Mouse (Mus musculus) adrenal gland, postnatal 10 days (tissue): ENCODE measurements around the gene Rbm34. TPM values are rescaled to one million over a fixed set of nuclear protein-coding genes. Genes with fewer than 3 reads are reported as not detected.
"Not testable (repeated sequence)": the region's sequence is repeated elsewhere in the genome, so short reads cannot be mapped to it uniquely, and the experiment has no call there.

Experiments
- DNase-seq: peaks from one replicate; pipeline ENCODE4 v3.0.0; 2021; ENCODE audit warnings: mixed read lengths
- long read RNA-seq, 2 experiments: library from polyadenylated mRNA; stranded (forward); transcript quantifications; one replicate each; pipeline ENCODE4 v2.0.0; 2021
- total RNA-seq, 2 experiments: library from RNA; stranded (reverse); gene quantifications; 2 replicates each; pipeline ENCODE4 v1.2.3; 2021

Rbm34 gene
- total RNA-seq, result 10 to 100 TPM; 14.2 to 15.3 TPM
- long read RNA-seq, experiment 1, transcript Rbm34-201 (11 exons, 3,424 nt), result major isoform, 17 of 22 reads
- long read RNA-seq, experiment 1, partial matches to known transcripts, result 2 of 22 reads
- long read RNA-seq, experiment 1, other reads (novel, unspliced or antisense), result 0 of 22 reads
- long read RNA-seq, experiment 2, transcript Rbm34-201 (11 exons, 3,424 nt), result major isoform, 6 of 13 reads
- long read RNA-seq, experiment 2, partial matches to known transcripts, result 1 of 13 reads
- long read RNA-seq, experiment 2, other reads (novel, unspliced or antisense), result 2 of 13 reads

DNA sequence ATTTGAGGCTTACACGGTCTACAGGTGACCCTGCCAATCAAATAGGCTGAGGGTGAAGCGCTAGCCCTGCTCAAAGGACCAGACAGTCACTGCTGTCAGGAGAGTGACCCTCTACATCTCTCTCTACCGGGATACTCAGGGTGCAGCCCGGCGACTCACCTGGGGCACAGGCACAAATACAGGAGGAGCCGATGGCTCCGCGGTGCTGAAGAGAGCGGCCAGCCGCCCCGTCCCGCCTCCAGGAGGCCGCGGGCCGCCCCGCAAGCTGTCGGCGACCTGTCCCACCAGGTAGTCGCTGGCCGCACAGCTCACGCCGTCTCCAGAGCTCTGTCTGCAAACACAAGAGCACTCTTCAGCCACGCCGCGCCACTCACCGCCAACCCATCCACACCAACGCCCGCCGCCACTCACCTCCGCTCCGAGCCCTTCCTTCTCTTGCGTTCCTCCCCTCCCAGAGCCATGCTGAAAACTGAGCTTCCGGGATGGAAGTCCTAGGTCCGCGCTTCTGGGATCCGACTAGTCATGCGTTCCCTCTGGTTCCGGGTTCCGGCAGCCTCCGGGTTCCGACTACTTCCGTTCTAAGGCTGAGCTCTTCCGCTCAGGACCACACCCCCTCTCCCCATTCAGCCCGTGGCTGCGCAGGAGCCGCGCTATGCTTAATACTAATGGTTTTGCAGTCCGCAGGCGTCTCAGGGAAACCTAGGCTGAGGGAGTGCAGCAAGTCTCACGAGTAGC, at the start of gene Rbm34:
Gene Rbm34 (minus strand): TSS at position 493 of the 735 bp plus-strand sequence.
- peak; percentile 96 for DNase-seq

DNA sequence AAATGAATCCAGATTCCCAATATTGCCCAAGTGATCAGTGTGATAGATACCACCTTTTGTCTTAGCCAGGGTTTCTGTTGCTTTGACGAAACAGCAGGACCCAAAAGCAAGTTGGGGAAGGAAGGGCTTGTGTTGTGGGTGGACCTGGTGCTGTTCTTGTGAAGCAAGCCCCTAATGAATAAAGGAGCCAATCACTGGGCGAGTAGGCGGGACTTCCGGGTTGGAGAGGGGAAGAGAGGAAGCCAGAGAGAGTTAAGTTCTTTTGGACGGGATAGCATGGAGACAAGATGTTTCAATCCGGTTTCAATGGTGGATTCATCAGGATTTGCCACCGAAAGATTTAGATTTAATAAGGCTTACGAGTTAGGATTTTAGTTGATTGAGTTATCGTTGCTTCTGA, 40.8 kb upstream of the Rbm34 start:
- DNase-seq, result no peak

DNA sequence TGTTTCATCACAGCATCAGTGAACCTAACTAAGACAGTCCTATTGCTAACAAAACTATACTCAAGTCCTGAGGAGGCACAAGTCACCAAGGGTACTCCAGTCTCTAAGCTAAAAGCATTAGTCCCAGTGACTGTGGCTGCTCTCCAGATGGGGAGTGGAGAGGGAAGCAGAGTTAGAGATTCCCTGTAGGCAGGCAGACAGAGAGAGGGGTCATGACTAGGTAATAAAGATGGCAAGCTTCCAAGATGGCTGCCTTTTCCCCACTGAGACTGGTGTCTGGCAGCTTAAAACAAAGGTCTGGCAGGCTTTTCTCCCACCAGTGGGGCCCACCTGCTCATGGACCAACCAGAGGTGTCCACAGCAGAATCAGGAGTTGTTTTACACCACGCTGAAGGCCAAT, 23.6 kb upstream of the Rbm34 start:
- DNase-seq, result no peak

DNA sequence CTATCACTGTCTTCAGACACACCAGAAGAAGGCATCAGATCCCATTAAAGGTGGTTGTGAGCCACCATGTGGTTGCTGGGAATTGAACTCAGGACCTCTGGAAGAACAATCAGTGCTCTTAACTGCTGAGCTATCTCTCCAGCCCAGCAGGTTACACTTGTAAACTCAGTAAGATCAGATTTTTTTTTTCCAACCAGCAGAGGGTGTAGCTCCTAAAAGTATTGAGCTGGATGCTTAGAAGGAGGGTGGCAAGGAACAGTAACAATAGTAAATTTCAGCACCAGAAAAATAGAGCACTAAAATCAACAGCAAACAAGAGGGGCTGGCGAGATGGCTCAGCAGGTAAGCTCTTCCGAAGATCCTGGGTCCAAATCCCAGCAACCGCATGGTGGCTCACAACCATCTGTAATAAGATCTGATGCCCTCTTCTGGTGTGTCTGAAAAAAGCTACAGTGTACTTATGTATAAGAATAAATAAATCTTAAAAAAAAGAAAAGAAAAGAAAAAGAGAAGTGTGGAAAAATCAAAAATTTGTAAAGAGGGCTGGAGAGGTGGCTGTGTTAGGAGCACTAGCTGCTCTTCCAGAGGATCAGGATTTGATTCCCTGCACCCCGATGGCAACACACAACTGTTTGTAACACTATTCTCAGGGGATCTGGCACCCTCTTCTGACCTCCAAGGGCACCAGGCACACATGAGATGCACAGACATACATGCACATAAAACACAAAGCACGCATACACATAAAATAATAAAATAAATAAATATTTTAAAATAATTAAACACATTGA, 18.7 kb upstream of the Rbm34 start:
- no peak for DNase-seq

DNA sequence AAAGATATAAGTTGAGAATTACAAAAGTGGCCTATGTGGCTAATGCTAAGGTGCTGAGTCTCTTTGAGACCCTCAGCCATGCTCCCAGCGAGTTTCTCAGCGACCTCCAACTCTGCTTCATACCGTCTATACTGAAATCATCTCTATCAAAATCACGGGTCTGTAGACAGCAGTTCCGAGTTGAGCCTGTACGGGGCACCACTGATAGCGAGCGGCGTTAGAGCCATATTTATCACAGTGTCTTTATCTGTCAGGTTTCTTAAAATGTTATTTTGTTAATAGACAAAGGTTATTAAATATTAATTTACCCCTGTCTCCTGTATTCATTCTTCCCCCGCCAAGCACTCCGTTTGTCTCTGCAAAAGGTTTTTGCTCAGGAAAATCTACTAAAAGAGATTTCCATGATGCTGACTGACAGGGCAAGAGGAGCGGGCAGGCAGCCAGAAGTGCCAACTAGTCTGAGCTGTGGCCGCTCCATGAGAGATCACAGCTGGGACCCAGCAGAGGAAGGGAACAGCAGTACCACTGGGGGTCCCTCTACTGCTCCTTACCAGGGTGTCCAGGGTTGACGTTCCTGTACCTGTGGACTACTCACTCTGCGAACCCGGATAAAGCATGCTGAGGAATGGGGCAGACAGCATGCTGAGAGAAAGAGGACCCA, 17.6 kb upstream of the Rbm34 start:
- no peak for DNase-seq

DNA sequence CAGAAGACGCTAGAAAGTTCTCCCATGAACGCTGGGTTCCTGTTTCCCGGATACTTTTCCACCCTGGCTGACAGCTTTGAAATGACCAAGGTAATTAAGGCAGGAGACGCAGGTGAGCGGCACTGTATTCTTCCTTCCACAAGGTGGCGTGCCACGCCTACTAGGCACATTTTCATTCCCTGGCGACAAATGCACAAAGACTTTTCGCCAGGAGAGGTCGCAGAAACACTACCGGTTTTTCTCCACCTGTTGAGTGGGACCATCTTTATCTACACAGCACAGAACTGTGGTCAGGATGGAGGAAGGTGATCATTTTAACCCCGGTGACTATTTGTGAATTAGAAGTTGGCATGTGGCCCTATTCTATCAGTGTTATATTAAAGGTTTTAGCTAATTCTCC, 15.6 kb upstream of the Rbm34 start:
- peak; percentile 87 for DNase-seq

DNA sequence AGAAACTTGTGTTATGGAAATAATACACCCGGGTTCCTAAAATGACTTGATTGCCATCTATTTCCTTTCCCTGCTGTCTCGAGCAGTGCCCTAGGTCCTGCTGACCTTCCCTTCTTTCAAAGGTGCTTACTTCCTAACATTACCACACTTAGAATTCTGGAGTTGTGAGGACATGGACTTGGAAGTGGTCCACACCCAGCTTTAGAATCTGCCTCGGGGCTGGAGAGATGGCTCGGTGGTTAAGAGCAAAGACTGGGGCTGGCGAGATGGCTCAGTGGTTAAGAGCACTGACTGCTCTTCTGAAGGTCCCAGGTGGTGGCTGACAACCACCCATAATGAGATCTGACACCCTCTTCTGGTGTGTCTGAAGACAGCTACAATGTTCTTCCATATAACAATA, 9.2 kb upstream of the Rbm34 start:
- no peak for DNase-seq

DNA sequence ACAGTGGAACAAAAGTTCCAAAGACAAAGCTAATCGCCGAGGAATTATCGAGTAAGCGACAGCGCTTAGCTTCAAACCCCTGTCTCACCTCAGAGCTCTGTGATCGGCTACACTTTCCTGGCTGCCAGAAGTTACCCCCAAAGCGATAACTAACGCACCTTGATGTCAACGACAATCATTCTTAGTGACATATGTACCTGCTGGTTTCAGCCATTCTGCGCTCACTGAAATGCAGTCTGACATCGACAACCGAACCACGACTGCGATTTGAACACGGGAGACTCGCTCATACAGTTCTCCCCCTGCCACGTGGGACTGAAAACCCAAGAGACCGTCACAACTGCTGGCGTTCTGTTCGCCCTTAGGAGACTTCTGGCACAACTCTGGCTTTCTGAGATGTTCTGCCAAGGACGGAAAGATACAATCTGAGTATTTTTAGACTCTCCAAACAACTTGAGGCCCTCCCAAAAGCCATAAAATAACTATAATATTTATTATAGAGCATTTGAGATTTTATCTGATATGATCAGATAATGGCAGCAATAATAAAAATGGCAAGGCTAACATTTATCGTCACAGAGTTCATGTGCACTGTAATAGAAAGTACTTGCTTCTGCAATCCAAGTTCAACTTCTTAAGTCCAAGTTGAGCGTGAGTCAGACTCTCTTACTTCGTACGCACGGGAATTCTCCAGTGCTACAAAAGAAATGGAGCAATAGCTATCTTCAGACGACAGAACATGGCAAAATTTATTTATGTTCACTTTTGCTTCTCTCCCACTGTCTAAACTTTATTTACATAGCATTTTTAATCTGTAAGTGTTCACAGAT, 8.4 kb upstream of the Rbm34 start:
- DNase-seq, result peak; percentile 51

DNA sequence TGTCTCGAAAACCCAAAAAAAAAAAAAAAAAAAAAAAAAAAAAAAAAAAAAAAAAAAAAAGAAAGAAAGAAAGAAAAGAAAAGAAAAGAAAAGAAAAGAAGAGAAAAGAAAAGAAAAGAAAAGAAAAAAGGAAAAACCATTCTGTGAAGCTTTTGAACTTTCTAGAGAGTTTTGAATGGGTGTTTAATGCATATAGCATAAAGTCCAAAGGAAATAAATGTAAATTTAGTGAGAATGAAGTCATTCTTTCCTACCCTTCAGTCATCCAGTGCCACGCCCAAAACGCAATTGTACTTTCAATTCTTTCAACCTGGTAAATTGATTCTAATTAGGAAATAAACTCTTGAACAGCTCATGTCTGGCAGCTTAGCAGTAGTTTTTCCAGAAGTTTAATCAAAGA, 7.7 kb upstream of the Rbm34 start:
- not testable (repeated sequence) for DNase-seq

DNA sequence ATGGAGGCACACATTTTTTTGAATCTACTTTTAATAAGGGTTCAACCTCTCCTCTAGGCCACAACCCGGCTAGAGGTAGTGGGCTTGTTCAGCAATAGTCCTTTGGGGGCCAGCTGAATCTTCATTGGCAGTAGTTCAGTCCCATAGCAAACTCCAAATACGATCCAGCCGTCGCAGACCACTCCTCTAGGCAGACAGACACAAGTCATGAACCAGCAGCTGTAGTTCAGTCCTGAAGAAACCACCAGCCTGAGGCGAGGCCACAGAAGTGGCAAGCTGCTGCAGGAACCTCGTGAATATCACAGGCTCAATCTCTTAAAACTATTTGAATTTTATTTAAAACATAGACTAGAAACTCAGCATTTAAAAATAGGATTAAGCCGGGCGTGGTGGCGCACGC, 7.2 kb upstream of the Rbm34 start:
- no peak for DNase-seq

DNA sequence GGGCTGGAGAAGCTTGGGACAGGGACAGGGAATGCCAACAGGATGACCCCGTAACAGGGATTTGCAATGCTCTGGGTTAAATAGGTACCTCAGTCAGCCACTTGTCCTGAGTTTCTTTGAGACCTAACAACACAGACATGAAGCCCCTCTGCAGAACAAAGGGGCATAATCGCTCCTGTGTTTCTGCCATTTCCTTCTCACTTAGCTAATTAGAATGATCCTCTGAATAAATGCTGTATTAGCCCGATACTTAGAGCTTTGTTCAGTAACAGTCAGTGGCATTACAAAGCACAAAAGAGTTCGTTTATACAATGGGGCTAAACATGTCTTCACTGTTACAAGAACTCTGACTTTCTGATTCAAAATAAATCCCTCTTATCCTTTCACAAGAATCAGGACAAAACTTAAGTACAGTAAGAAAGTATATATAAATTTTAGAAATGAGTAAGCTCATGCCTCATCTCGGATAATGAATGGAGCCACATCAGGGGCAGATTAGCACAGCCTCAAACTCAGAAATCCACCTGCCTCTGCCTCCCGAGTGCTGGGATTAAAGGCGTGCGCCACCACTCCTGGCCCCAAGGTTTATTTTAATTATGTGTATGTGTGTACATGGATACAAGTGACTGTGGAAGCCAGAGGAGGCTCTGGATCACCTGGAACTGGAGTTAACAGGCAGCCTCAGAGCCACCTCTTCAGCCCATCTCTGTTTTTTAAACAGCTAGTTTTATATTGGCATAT, 5.9 kb upstream of the Rbm34 start:
- no peak for DNase-seq

DNA sequence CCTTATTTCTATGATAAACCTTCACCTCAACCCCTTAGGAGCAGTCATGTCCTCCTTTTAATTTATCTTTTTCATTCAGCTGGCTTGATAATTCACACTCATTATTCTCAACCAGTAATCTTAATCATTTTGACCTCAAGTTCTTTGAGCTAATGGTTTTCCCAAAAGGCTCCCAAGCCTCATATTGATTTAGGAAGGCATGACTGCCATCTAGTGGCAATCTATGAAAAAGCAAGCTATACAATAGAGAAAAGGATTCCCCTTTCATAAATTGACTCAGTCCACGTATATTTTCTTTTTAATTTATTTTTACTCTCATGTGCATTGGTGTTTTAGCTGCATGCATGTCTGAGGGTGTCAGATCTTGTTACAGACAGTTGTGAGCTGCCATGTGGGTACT, 4.8 kb upstream of the Rbm34 start:
- no peak for DNase-seq

DNA sequence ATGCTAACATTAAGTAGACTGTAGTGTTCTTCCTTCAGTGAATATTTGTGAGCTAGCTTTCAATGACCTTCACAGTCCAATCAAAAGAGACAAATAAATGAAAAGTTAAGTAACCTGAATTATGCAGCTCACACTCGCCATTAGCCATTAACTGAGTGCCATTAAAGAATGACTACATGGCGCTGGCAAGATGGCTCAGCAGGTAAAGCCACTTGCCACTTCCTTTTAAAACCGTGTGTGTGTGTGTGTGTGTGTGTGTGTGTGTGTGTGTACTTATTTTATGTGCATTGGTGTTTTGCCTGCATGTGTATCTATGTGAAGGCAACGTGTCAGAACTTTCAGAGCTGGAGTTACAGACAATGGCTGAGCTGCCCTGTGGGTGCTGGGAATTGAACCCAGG, 3.6 kb upstream of the Rbm34 start:
- DNase-seq, result no peak

DNA sequence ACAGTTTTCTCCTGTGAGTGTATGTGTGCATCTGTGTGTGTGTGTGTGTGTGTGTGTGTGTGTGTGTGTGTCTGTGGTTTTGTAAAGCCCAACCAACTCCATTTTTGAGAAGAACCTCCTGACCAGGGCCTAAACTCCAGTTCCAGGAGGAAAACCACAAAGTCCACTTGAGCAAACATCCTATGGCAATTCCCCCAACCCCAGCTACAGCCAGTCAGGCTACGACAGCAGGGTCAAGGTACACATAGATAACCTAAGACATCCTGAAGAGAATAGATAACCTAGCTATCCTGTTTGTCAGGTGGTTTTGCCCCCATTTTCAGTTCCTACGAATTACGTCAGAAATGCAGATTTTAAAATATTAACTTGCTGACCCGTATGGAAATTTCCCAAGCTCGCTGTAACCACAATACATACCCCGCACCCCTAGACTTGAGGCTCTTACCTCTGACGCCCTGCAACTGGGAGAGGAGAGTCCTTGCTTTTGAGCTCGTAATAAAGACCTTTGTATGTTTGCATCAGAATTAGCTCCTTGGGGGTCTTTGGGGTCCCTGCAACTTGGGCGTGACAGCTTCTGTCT, 2.9 kb upstream of the Rbm34 start:
- DNase-seq, result no peak

DNA sequence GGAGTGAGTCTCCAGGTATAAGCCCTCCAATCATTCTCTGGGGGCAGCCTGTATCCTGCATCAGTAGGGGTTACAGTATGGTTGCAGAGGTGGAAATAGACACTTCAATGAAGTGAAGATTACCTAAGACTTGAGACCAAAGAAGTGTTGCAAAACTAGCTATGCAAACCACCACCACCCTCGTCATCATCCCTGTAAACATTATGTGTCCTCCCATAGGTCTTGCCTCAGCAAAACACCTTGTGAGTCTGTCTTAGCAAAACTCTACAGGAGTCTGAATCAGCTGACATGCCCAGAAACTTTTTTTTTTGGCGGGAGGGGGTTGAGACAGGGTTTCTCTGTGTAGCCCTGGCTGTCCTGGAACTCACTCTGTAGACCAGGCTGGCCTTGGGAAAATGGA, 1.8 kb upstream of the Rbm34 start:
- no peak for DNase-seq

DNA sequence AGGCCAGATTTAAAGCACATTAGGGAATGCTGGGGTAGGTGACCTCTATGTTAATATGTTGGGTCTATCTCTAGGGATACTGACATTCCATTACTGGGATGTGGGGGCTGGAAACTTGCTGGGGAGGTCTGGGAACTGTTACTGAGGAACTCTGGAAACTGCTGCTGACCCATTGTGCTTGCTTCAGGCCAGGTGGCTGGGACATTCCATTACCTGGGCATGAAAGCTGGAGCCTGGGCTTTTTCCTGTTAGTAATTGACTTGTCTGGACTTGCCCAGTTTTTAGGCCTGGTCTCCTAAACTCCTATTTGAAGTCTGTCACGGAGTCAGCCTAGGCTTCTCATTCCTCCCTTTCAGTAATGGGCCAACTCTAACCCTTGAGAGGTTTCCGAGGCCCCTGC, 1.2 kb upstream of the Rbm34 start:
- no peak for DNase-seq

DNA sequence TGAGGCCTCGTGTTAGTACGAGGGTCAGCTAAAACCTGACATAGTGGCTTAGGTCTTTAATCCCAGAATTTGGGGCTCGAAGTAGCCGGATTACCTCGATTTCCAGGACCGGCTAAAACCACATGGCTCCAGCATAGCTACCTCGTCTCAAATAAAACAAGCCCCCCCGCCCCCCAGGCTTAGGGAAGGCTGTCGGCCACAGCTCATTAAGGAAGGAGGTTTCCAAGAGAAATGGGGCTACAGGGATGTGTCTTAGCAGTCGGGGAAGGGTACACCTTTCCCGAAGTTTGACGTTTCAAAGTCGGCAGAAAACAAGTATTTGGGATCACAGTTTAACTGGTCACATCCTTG, 418 bp upstream of the Rbm34 start:
- DNase-seq, result no peak

DNA sequence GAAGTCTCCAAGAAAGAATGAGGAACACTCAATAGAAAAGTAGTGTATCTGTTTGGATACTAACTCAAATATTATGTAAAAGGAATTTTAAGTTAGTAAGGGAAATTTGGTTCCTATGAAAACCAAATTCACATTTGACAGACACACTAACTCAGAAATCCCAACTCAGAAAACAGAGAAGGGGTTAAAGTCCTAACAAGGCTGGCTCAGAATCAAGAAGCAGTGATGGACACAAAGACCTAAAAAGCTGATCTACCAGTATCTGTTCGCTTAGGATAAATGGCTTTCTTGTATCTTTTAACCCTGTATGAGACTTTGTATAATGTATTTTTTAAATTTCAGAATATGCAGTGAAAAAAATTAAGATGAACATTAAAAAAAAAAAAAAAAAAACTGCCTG, 1.3 kb downstream of the Rbm34 start:
- no peak for DNase-seq

DNA sequence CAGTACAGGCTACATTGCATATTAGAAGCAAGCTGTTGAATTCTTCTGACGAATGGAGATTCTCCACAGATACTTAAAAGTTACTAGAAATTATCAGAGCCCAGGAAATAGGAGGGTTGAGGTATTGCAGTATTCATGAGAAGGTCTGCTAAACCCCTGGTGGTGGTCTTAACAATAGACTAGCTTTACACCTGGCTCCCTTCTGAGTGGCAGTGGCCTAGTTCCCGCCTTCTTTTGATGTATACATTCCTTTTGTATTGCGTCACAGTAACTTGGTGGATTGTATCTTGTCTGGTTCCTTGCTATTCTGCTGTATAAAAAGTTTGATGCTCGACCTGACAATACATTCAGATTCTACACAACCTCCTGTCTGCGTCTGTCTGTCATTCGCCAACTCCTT, 2.8 kb downstream of the Rbm34 start:
- no peak for DNase-seq

DNA sequence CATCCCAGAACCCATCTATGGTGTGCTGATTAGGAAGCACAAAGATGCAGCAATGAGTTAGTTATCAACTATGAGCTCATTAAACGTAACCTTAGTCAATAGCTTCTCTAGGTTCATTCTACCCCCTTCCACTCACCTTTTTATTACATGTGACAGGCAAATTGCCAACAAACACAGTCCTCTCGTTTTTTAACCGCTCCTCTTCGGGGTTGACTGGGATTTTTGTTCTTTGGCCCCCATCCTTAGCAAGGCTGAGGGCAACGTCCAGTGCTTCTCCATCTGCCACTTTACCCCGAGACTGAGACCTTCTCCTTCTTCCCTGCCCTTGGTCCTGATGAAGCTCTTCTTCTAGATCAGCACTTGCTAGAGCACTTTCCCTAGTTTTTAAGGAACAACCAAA, 5.6 kb downstream of the Rbm34 start:
- no peak for DNase-seq

DNA sequence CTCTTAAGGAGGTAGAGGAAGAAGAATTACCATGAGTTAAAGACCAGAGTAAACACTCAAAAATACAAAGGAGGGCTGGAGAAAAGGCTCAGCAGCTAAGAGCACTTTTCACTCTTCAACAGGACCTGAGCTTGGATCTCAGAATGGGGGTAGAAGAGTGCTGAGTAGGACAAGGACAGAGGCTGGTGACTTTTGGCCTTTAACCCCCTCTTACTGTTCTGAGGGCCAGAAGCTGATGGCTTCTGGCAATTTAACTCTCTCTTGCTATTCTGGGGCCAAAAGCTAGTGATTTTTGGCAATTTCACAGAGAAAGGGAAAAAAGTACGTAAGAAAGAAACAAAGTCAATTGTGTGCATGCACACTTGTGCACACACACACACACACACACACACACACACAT, 8.0 kb downstream of the Rbm34 start:
- no peak for DNase-seq
